In genomic region chr4:148878984-148879610, GRCm38 (mm10) we compare ENCODE assay signal across 11 mouse cellular contexts.
A peak's percentile ranks its signal among the peaks of the same experiment; 100 is the strongest.
DNase-seq lines count a peak whose midpoint lies in the region; ATAC-seq and TF ChIP-seq lines count a peak whose summit lies in the region.
"Had no signal": no experiment of that assay in that cellular context is flagged by ENCODE, and none has a peak within 500 bp of the region (broad histone marks: within the 10 kb centered on the region; RNA-seq: fewer than 3 reads in every experiment).

No protein-coding gene starts in this region.

- peak overlapping the region; percentile 98 for H3K27ac ChIP-seq in heart, embryonic 16.5 days (ENCODE audit: low read length)
- H3K27ac ChIP-seq in lung, embryonic 16.5 days (ENCODE audit: low read length): no peak overlapping the region
- H3K27ac ChIP-seq in cerebellum, adult 2 months (ENCODE audit: insufficient read depth, low read length): no peak overlapping the region
- H3K27ac ChIP-seq: embryonic facial prominence, embryonic 12.5 days; liver, embryonic 15.5 days had no signal

- H3K9ac ChIP-seq in heart, embryonic 16.5 days (ENCODE audit: low read length): peak overlapping the region; percentile 57
- no peak overlapping the region for H3K9ac ChIP-seq in lung, embryonic 16.5 days (ENCODE audit: low read length)
- H3K9ac ChIP-seq: embryonic facial prominence, embryonic 12.5 days; liver, embryonic 15.5 days had no signal

- peak; percentile 45 for DNase-seq in testis, postnatal 10 days (ENCODE audit: low spot score)
- DNase-seq in testis, postnatal 14 days (ENCODE audit: low spot score): no peak
- no peak for DNase-seq in cerebellum, adult 11-12 months
- DNase-seq in cerebellum, adult 2 months: no peak
- DNase-seq in left cerebral cortex, postnatal 4 days: no peak
- DNase-seq: right cerebral cortex, postnatal 25 days; thymus, postnatal 14 days had no signal

- no peaks in the 10 kb centered on the region for H3K27me3 ChIP-seq in heart, embryonic 16.5 days (ENCODE audit: control insufficient read depth, insufficient read depth, low read length)
- peaks cover 4% of the 10 kb centered on the region for H3K27me3 ChIP-seq in lung, embryonic 16.5 days (ENCODE audit: control insufficient read depth, insufficient read depth, low read depth, low read length)
- H3K27me3 ChIP-seq in cerebellum, adult 2 months (ENCODE audit: control insufficient read depth, insufficient read depth, low read length): peaks cover 2% of the 10 kb centered on the region; the same call in 1 of the 2 replicates

- peak overlapping the region; percentile 41; the same call in 1 of the 2 replicates for H3K4me2 ChIP-seq in heart, embryonic 16.5 days (ENCODE audit: low read depth, low read length)
- H3K4me2 ChIP-seq in lung, embryonic 16.5 days (ENCODE audit: low read depth, low read length): no peak overlapping the region
- H3K4me2 ChIP-seq: embryonic facial prominence, embryonic 12.5 days; liver, embryonic 15.5 days had no signal

- no peak for TF ChIP-seq POLR2A in cerebellum, adult 2 months (IDR thresholded peaks at IDR 0.05; ENCODE audit: borderline replicate concordance, insufficient read depth, low read length)

- H3K36me3 ChIP-seq in heart, embryonic 16.5 days (ENCODE audit: control insufficient read depth, insufficient read depth): no peaks in the 10 kb centered on the region
- no peaks in the 10 kb centered on the region for H3K36me3 ChIP-seq in lung, embryonic 16.5 days (ENCODE audit: control insufficient read depth, insufficient read depth, low read length)
- H3K36me3 ChIP-seq: embryonic facial prominence, embryonic 12.5 days; liver, embryonic 15.5 days had no signal

- 0 out of 2 replicates have a peak overlapping the region, but pooled peaks have one; percentile 5 for H3K4me3 ChIP-seq in heart, embryonic 16.5 days (ENCODE audit: low read length)
- H3K4me3 ChIP-seq in lung, embryonic 16.5 days (ENCODE audit: low read length): no peak overlapping the region
- no peak overlapping the region for H3K4me3 ChIP-seq in cerebellum, adult 2 months (replicated peaks; ENCODE audit: insufficient read depth, low read depth, low read length)
- H3K4me3 ChIP-seq: embryonic facial prominence, embryonic 12.5 days; liver, embryonic 15.5 days had no signal

- no peak for TF ChIP-seq CTCF in cerebellum, adult 2 months (IDR thresholded peaks at IDR 0.05; ENCODE audit: borderline replicate concordance, insufficient read depth, low read depth, low read length)

- peak; percentile 47 for ATAC-seq in heart, embryonic 16.5 days (replicated peaks; ENCODE audit: extremely low read depth, insufficient read depth, low FRiP score)
- 0 out of 2 replicates have a peak, but pooled peaks have one; percentile 29 for ATAC-seq in lung, embryonic 16.5 days (ENCODE audit: low read depth)

- 21% methylated on average over 11 of the region's 11 CpGs for WGBS in heart, embryonic 16.5 days
- 34% methylated on average over 11 of the region's 11 CpGs for WGBS in lung, embryonic 16.5 days
- WGBS in cerebellum, adult 2 months: 65% methylated on average over 11 of the region's 11 CpGs

- peaks cover 72% of the 10 kb centered on the region for H3K4me1 ChIP-seq in heart, embryonic 16.5 days (ENCODE audit: control insufficient read depth, insufficient read depth, low read length)
- peaks cover 21% of the 10 kb centered on the region for H3K4me1 ChIP-seq in lung, embryonic 16.5 days (replicated peaks; ENCODE audit: control insufficient read depth, insufficient read depth, low read length)
- peaks cover 7% of the 10 kb centered on the region for H3K4me1 ChIP-seq in cerebellum, adult 2 months (ENCODE audit: control insufficient read depth, insufficient read depth, low read length)

- intact Hi-C loops in left cerebral cortex, postnatal 4 days (cut with DNase I): no loop called here

- H3K9me3 ChIP-seq in heart, embryonic 16.5 days (replicated peaks; ENCODE audit: control insufficient read depth, low read length): no peaks in the 10 kb centered on the region
- H3K9me3 ChIP-seq in lung, embryonic 16.5 days (ENCODE audit: control insufficient read depth, low read length): no peaks in the 10 kb centered on the region
- H3K9me3 ChIP-seq: embryonic facial prominence, embryonic 12.5 days; liver, embryonic 15.5 days had no signal
